Mouse (Mus musculus) neural tube, embryonic 13.5 days (tissue): ENCODE results near the gene Zfp988. TPM values are rescaled to one million over a fixed set of nuclear protein-coding genes. Genes with fewer than 3 reads are reported as not detected.
"Not testable (repeated sequence)": the region's sequence is repeated elsewhere in the genome, so short reads cannot be mapped to it uniquely, and the experiment has no call there.

Experiments used
- ATAC-seq: fragments of 200-750 bp; cut with Nextera tagmentation; 2 replicates; pipeline ENCODE4 v1.8.0; 2017; ENCODE audit warnings: low read depth, mild to moderate bottlenecking, moderate TSS enrichment, moderate library complexity
- H3K27ac ChIP-seq: fragments of 300-500 bp; sonication (generic); replicated peaks from 2 replicates; pipeline ENCODE4 v1.5.1; 2015; ENCODE audit warnings: moderate library complexity, mild to moderate bottlenecking, inconsistent platforms
- H3K27me3 ChIP-seq: fragments of 300-500 bp; sonication (generic); 2 replicates; pipeline ENCODE4 v1.6.1; 2015; ENCODE audit warnings: mild to moderate bottlenecking, inconsistent platforms
- H3K36me3 ChIP-seq: fragments of 300-500 bp; sonication (generic); 2 replicates; pipeline ENCODE4 v1.6.1; 2015; ENCODE audit warnings: mild to moderate bottlenecking, inconsistent platforms
- H3K4me1 ChIP-seq: fragments of 300-500 bp; sonication (generic); replicated peaks from 2 replicates; pipeline ENCODE4 v1.6.1; 2015; ENCODE audit warnings: inconsistent platforms
- H3K4me2 ChIP-seq: fragments of 300-500 bp; sonication (generic); 2 replicates; pipeline ENCODE4 v1.6.1; 2015; ENCODE audit warnings: inconsistent platforms, mild to moderate bottlenecking, moderate library complexity
- H3K4me3 ChIP-seq: fragments of 300-500 bp; sonication (generic); 2 replicates; pipeline ENCODE4 v1.5.1; 2015; ENCODE audit warnings: mild to moderate bottlenecking, inconsistent platforms
- H3K9ac ChIP-seq: fragments of 300-500 bp; sonication (generic); 2 replicates; pipeline ENCODE4 v1.6.1; 2015; ENCODE audit warnings: moderate library complexity, mild to moderate bottlenecking, inconsistent platforms
- H3K9me3 ChIP-seq: fragments of 300-500 bp; sonication (generic); 2 replicates; pipeline ENCODE4 v1.6.1; 2016; ENCODE audit warnings: inconsistent platforms
- WGBS: fragments of 180-500 bp; shearing (Covaris S2); methylation state at CpG from one replicate; pipeline ENCODE4 v1.1.7; 2015; 5-methylcytosine and 5-hydroxymethylcytosine counted together
- polyA plus RNA-seq: library from polyadenylated mRNA; unstranded; fragments of >200 nt; fragmentation: Nextera tagmentation; extraction: Ambion mirVana; gene quantifications from 2 replicates; pipeline ENCODE4 v1.2.1, GENCODE M21; 2015

Zfp988 gene
- polyA plus RNA-seq, 1 experiment from 2014 or later = 0.20 TPM

DNA sequence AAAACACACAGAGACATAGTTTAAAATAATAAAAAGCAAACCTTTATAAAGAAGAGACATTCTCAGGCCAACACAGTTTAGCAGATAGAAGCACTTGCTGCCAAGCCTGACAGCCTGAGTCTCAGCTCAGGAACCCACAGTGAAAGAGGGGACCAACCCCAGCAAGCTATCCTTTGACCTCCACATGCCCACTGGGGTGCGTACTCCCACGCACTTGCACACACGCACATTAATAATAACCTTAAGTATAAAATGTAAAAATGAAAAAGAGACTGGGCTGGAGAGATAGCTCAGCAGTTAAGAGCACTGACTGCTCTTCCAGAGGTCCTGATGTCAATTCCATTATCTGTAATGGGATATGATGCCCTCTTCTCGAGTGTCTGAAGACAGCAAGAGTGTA lies 41.8 kb downstream of the Zfp988 start:
- not testable (repeated sequence) for H3K27me3 ChIP-seq, H3K4me1 ChIP-seq, H3K4me2 ChIP-seq, ATAC-seq, H3K9ac ChIP-seq, H3K36me3 ChIP-seq, H3K27ac ChIP-seq, H3K4me3 ChIP-seq
- WGBS = 75% methylated on average over 4 of the region's 4 CpGs
- peaks cover 75% of the 10 kb centered on the region for H3K9me3 ChIP-seq

DNA sequence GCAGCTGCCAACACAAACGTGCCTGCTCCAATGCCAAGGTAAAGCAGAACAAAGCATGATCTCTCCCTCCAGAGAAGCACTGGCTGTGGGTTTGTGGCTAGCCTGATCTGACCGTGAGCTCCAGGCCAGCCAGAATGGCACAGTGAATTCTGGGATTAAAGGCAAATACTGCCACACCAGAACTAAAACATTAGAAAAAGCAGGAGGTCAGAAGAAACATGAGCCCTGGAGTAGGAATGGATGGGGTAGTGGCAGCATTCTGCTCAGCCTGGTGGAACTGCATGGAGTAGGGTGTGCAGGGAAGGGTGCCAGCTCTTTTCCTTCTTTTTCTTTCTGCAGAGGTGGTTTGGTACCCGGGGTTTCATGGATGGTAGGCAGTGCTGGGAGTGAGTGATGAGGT lies 42.4 kb downstream of the Zfp988 start:
- not testable (repeated sequence) for H3K9ac ChIP-seq, H3K27me3 ChIP-seq, H3K4me1 ChIP-seq, H3K4me2 ChIP-seq, ATAC-seq, H3K4me3 ChIP-seq, H3K27ac ChIP-seq, H3K36me3 ChIP-seq
- H3K9me3 ChIP-seq = peaks cover 71% of the 10 kb centered on the region
- WGBS = 76% methylated on average over 2 of the region's 3 CpGs

DNA sequence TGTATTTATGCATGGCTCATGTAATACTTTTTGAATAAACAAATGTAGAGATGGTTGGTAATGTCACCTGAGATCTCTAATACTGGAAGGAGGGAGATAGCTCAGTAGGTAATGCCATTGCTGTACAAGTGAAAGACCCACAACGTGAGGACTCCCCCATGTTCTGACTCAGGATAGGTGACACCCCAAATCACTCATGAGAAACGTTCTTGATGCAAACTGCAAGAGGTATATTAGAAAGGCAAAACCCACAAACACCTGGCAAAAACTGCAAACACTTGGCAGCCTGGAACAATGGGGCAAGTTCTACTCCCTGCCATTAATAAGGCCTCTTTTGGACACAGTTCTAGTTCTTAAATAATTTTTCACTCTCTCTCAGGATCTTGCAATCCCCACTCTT lies 42.9 kb downstream of the Zfp988 start:
- H3K9me3 ChIP-seq = peaks cover 69% of the 10 kb centered on the region
- H3K9ac ChIP-seq, H3K4me3 ChIP-seq, H3K4me2 ChIP-seq, H3K27me3 ChIP-seq, H3K27ac ChIP-seq, ATAC-seq, H3K36me3 ChIP-seq, H3K4me1 ChIP-seq: not testable (repeated sequence)
- WGBS = 75% methylated on average over 2 of the region's 2 CpGs

DNA sequence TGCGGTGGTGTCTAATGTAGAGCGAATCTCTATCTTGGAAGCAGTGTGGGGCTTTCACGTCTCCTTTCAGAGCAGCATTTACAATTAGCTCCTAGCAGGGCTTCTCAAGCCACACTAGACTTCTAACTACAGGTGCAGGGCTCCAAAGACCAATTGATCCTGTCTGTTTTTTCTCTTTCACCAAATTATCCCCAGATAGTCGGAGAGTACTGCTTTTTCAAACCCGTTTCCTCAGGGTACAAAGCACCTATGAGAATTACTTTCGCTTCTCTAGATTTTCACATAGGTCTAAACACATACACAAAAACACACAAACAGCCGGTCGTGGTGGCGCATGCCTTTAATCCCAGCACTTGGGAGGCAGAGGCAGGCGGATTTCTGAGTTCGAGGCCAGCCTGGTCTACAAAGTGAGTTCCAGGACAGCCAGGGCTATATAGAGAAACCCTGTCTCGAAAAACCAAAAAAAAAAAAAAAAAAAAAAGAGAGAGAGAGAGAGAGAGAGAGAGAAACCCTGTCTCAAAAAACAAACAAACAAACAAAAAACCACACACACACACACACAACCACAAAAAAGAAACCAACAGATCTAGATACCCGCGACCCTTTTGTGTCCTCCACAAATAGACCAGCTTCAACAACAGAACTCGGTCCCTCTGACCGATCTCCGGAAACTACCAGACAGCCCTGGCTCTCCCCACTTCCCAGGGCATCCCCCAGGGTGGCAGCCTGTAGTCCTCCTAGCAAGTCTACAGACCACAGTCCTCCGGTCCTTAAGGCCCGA lies 43.6 kb downstream of the Zfp988 start:
- H3K9me3 ChIP-seq = peaks cover 63% of the 10 kb centered on the region
- not testable (repeated sequence) for H3K27ac ChIP-seq, H3K27me3 ChIP-seq, H3K4me1 ChIP-seq, ATAC-seq, H3K36me3 ChIP-seq, H3K4me2 ChIP-seq, H3K9ac ChIP-seq, H3K4me3 ChIP-seq
- 89% methylated on average over 18 of the region's 19 CpGs for WGBS

DNA sequence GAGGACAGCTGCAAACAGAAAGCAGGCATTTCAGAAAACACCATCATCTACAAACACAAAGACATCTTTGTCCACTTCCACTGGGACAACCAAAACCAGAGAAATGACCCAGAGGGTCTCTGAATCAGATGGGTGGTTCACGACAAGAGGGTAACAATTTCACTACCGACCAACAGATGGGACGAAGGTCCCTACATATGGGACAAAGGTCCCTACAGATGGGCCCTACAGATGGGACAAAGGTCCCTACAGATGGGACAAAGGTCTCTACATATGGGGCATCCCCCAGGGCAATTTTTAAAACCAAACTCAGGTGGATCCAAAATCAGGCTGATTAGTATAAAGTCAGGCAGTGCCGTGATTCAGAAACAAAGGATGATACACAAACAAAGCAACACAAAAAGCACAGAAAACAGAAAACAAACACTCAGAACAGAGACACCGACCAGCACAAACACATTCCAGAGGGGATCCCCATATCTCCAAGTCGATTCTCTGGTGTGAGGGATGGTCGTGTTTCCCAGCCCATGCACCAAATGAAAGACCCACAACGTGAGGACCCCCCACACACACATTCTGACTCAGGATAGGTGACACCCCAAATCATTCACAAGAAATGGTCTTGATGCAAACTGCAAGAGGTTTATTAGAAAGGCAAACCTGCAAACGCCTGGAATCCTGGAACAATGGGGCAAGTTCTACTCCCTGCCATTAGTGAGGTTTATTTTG lies 44.4 kb downstream of the Zfp988 start:
- not testable (repeated sequence) for H3K4me1 ChIP-seq
- peaks cover 63% of the 10 kb centered on the region for H3K9me3 ChIP-seq

DNA sequence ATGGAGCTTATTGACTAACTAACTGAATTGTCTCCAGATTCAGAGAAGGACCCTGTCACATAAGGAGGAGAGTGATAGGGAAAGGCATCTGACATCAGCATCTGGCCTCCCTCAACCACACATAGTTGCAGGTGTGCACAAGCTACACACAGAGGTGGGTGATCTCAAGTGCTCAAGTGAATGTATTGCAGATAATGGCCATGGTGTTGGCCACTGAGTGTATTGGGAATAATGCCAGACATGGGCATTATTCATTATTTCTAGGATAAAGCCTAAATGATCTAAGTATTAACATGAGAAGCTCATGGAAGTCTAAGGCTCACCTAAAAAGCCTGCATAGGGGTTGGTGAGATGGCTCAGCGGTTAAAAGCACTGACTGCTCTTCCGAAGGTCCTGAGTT lies 45.1 kb downstream of the Zfp988 start:
- not testable (repeated sequence) for H3K36me3 ChIP-seq, H3K9ac ChIP-seq, H3K27ac ChIP-seq, H3K27me3 ChIP-seq, ATAC-seq, H3K4me2 ChIP-seq, H3K4me3 ChIP-seq, H3K4me1 ChIP-seq
- H3K9me3 ChIP-seq = peaks cover 58% of the 10 kb centered on the region
- 92% methylated on average over 2 of the region's 2 CpGs for WGBS

More for the DNA sequence above, 44.4 kb downstream of the Zfp988 start:
- H3K27me3 ChIP-seq, H3K9ac ChIP-seq, H3K27ac ChIP-seq, H3K4me3 ChIP-seq, ATAC-seq, H3K4me2 ChIP-seq, H3K36me3 ChIP-seq: not testable (repeated sequence)
- 86% methylated on average over 9 of the region's 9 CpGs for WGBS

DNA sequence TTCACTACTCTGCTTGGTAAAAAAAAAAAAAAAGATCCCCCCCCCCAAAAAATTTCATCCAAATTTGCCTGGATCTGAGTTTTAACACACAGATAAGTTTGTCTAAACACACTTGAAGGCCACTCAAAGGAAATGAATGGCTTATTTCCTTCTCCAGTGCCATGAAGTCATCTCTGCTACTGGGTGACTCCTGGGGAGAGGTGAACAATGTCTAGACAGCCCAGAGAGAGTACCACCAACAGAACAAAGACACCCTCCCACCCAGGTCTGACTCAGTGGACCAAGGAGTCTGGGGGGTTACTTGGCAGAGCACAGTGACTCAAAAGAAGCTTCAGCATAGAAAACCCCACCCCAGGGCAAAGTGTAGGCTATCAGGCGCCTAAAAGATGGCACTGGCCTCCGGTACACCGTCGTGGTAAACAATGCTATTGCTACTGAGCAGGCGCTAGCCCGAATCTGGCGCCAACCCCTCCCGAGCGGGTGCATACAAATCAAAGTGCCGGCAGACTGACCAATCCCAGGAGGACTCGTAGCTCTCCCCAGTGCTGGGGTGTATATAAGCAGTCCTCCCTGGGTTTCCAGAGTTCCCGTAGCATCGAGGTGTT lies 46.0 kb downstream of the Zfp988 start:
- H3K4me3 ChIP-seq, H3K27ac ChIP-seq, H3K36me3 ChIP-seq, H3K9ac ChIP-seq, H3K4me2 ChIP-seq, H3K27me3 ChIP-seq, ATAC-seq, H3K4me1 ChIP-seq: not testable (repeated sequence)
- WGBS = 82% methylated on average over 11 of the region's 13 CpGs
- peaks cover 53% of the 10 kb centered on the region for H3K9me3 ChIP-seq

DNA sequence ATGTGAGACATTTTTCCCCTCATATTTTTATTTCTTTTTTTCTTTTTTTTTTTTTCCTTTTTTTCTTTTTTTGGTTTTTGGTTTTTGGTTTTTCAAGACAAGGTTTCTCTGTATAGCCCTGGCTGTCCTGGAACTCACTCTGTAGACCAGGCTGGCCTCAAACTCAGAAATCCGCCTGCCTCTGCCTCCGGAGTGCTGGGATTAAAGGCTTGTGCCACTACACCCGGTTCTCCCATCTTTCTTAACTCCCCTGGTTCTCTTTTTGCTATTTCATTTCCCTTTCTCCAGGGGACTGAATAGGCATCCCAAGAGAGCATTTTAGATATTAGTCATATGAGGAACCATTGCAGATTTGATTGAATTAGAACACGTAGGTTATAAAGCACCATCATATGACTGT lies 48.2 kb downstream of the Zfp988 start:
- H3K4me3 ChIP-seq, H3K27me3 ChIP-seq, H3K36me3 ChIP-seq, H3K4me2 ChIP-seq, H3K27ac ChIP-seq, ATAC-seq, H3K9ac ChIP-seq, H3K4me1 ChIP-seq: not testable (repeated sequence)
- 85% methylated on average over 4 of the region's 4 CpGs for WGBS
- peaks cover 35% of the 10 kb centered on the region for H3K9me3 ChIP-seq

DNA sequence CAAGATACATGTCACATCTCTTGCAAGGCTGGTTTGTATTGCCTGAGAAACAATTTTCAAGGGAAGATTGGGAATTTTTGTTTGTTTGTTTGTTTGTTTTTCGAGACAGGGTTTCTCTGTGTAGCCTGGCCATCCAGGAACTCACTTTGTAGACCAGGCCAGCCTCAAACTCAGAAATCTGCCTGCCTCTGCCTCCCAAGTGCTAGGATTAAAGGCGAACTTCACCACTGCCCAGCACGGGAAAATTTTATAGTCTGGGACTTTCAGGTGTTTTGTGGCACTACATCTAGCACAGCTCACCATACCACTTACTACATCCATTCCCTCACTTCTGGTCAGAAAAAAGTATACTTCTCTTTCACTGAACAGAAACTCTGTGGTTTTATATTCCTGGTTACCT lies 50.6 kb downstream of the Zfp988 start:
- H3K27ac ChIP-seq, H3K9ac ChIP-seq, H3K36me3 ChIP-seq, ATAC-seq, H3K4me2 ChIP-seq, H3K4me3 ChIP-seq, H3K27me3 ChIP-seq, H3K4me1 ChIP-seq: not testable (repeated sequence)
- H3K9me3 ChIP-seq = peaks cover 12% of the 10 kb centered on the region
- WGBS = no CpG with 5 or more reads among the region's 3 CpGs

DNA sequence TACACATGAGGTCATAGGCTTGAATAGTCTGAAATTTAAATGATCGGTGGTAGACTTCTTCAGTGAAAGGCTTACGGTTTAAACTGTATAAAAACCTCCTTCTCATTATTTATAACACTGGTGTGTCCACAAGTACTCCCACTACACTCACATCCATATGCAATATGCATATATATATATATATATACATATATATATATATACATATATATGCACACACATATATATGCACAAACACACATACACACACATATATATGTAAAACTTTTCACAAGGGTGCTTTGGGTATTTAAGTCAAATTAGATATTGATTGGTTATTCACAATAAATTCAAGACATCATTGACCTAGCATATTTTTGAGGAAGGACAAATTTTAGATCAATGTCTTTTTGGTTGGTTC lies 51.7 kb downstream of the Zfp988 start:
- not testable (repeated sequence) for H3K9ac ChIP-seq, H3K4me1 ChIP-seq, H3K4me3 ChIP-seq, ATAC-seq, H3K27ac ChIP-seq, H3K4me2 ChIP-seq, H3K36me3 ChIP-seq, H3K27me3 ChIP-seq, H3K9me3 ChIP-seq
- no CpG with 5 or more reads among the region's 2 CpGs for WGBS

DNA sequence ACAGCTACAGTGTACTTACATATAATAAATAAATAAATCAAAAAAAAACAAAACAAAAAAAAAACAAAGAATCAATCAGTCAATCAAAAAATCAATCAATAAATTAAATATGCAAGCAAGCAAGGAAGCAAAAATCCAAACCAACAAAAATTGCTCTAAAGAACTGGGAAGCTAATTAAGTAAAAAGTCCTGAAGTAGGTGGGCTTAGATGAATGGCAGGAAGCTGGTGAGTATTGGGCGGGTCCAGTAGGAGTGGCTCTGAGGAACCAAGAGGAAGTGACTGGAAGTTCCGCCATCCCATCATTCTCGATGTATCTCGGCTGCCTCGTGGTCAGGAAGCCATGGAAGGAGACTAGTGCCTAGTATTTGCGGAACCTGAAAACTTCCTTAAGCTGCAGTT lies 55.5 kb downstream of the Zfp988 start, which contains the start of gene Zfp978:
Gene Zfp978 (plus strand): TSS at position 301 of the 400 bp plus-strand sequence.
- not testable (repeated sequence) for H3K27me3 ChIP-seq, H3K9ac ChIP-seq, H3K4me2 ChIP-seq, H3K36me3 ChIP-seq, H3K27ac ChIP-seq, H3K9me3 ChIP-seq, ATAC-seq, H3K4me1 ChIP-seq, H3K4me3 ChIP-seq
- WGBS = no CpG with 5 or more reads among the region's 6 CpGs

DNA sequence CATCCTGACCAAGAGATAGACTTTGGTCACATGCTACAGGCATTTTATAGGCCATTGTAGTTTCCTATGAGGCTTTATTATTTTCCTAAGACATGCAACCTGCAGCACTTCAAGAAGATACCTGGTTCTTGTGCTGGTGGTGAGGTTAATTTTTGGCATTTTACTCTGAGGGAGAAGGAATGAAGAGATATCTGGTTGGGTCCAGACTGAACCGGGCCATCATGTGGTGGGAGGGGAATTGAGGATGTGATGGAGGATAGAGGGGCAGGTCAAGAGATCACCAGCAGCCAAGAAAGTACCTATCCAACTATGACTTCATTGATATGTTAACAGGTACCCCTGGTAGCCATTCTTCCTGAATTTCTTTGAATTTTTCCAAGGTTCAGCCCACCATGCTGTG lies 56.4 kb downstream of the Zfp988 start:
- ATAC-seq, H3K9me3 ChIP-seq, H3K9ac ChIP-seq, H3K4me1 ChIP-seq, H3K4me2 ChIP-seq, H3K36me3 ChIP-seq, H3K27me3 ChIP-seq, H3K27ac ChIP-seq, H3K4me3 ChIP-seq: not testable (repeated sequence)
- no CpG with 5 or more reads among the region's 1 CpGs for WGBS
